Mouse (Mus musculus) heart, adult 8-10 months (tissue): ENCODE data around the gene Myo10. TPM values are rescaled to one million over a fixed set of nuclear protein-coding genes. Genes with fewer than 3 reads are reported as not detected.

Experiments used
- DNase-seq: peaks from one replicate; pipeline ENCODE4 v3.0.0; 2022; ENCODE audit warnings: low spot score
- total RNA-seq, 4 experiments: library from RNA; stranded (reverse); gene quantifications; 2 replicates each; pipeline ENCODE4 v1.2.4; 2022

Gene Myo10
- 10 to 100 TPM; 71.7 to 84.5 (median 73.3) TPM for total RNA-seq

- peak; percentile 100 for DNase-seq
Measured at GRCm38 (mm10) chr15:25622200-25622866, at the start of gene Myo10. Gene Myo10 (plus strand): TSS chr15:25622525.

GRCm38 (mm10) chr15:25573113-25573512, 49.2 kb upstream of the Myo10 start:
- DNase-seq = no peak

- DNase-seq = no peak
Measured at GRCm38 (mm10) chr15:25573876-25574601, 48.3 kb upstream of the Myo10 start.

GRCm38 (mm10) chr15:25577327-25578051, 44.8 kb upstream of the Myo10 start:
- DNase-seq = no peak

- DNase-seq = no peak
Measured at GRCm38 (mm10) chr15:25578369-25578768, 44.0 kb upstream of the Myo10 start.

- DNase-seq = peak; percentile 72
Measured at GRCm38 (mm10) chr15:25580731-25581130, 41.6 kb upstream of the Myo10 start.

GRCm38 (mm10) chr15:25582055-25582454, 40.3 kb upstream of the Myo10 start:
- DNase-seq = no peak

- DNase-seq = no peak
Measured at GRCm38 (mm10) chr15:25583361-25583760, 39.0 kb upstream of the Myo10 start.

GRCm38 (mm10) chr15:25586828-25587227, 35.5 kb upstream of the Myo10 start:
- no peak for DNase-seq

GRCm38 (mm10) chr15:25587943-25588342, 34.4 kb upstream of the Myo10 start:
- DNase-seq = no peak

GRCm38 (mm10) chr15:25589318-25589902, 32.9 kb upstream of the Myo10 start:
- no peak for DNase-seq

- peak; percentile 27 for DNase-seq
Measured at GRCm38 (mm10) chr15:25589916-25590315, 32.4 kb upstream of the Myo10 start.

- no peak for DNase-seq
Measured at GRCm38 (mm10) chr15:25590891-25591290, 31.4 kb upstream of the Myo10 start.

GRCm38 (mm10) chr15:25591964-25592363, 30.4 kb upstream of the Myo10 start:
- DNase-seq = no peak

- DNase-seq = no peak
Measured at GRCm38 (mm10) chr15:25593469-25594150, 28.7 kb upstream of the Myo10 start.

- no peak for DNase-seq
Measured at GRCm38 (mm10) chr15:25598313-25598712, 24.0 kb upstream of the Myo10 start.

- no peak for DNase-seq
Measured at GRCm38 (mm10) chr15:25602306-25602705, 20.0 kb upstream of the Myo10 start.

- DNase-seq = no peak
Measured at GRCm38 (mm10) chr15:25603286-25603685, 19.0 kb upstream of the Myo10 start.

GRCm38 (mm10) chr15:25604231-25604630, 18.1 kb upstream of the Myo10 start:
- no peak for DNase-seq

GRCm38 (mm10) chr15:25605376-25605775, 16.9 kb upstream of the Myo10 start:
- DNase-seq = no peak

GRCm38 (mm10) chr15:25608742-25609141, 13.6 kb upstream of the Myo10 start:
- no peak for DNase-seq

GRCm38 (mm10) chr15:25609253-25609652, 13.1 kb upstream of the Myo10 start:
- no peak for DNase-seq
